Mouse (Mus musculus): ENCODE measurements around the gene Foxn3. TPM values are rescaled to one million over a fixed set of nuclear protein-coding genes. Genes with fewer than 3 reads are reported as not detected.
A peak's percentile ranks its signal among the peaks of the same experiment; 100 is the strongest.

Foxn3 gene
- polyA plus RNA-seq, 1 experiment, result 35.7 TPM

DNA sequence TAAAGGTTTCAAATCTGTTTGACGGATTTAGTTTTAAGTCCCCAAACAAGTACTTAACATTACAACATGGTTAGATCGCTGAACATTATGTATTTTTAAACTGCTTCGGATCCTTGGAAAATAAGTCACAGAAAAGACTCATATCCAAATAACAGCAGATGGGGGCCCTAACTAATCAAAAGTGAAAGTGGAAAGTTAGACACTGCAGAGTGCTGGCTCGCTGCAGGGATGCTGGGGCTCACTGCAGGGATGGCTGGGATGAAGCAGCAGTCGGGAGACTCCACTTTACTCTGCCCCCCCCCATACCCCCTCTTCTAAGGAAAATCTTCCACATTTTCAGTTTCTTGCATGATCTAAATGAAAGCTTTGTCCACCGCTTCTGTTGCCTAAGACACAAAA, 156.1 kb downstream of the Foxn3 start:
- peak; percentile 41 for DNase-seq (ENCODE audit: low read depth)
- no peak for TF ChIP-seq POLR2A (IDR thresholded peaks at IDR 0.05; ENCODE audit: borderline replicate concordance, extremely low read depth, insufficient read depth, insufficient read length, poor library complexity, severe bottlenecking)
- no peak for TF ChIP-seq CTCF (IDR thresholded peaks at IDR 0.05; ENCODE audit: borderline replicate concordance, extremely low read depth, insufficient read depth, insufficient read length)

DNA sequence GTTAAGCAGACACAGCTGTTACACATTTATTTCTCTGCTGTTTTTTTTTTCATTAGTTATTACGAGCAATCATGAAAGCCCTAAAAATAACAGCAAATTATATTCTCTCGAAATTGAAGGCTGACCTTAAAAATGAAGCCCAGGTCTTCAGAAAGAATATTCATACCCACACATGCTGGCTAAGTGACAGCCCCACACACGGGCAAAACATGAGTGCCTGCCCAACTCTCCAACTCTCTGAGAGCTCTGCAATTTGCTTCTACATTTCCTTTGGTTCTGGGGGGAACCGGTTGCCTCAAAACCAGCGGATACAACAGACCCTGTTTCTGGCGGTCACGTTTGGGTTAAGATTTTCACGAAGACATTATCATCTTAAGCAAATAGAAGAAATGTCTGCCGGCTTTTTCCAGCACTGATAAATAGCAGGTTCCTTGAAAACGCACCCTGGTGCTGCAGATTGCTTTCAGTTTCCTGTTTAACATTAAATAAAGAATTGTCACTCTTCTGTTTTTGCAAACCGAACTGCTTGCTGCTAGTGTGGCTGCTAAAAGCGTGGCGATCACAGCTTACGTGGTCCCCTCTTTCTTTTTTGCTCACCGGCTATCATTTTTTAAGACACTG, 156.6 kb downstream of the Foxn3 start:
- DNase-seq (ENCODE audit: low read depth), result peak; percentile 55
- TF ChIP-seq CTCF (IDR thresholded peaks at IDR 0.05; ENCODE audit: borderline replicate concordance, extremely low read depth, insufficient read depth, insufficient read length) (no peak), POLR2A (IDR thresholded peaks at IDR 0.05; ENCODE audit: borderline replicate concordance, extremely low read depth, insufficient read depth, insufficient read length, poor library complexity, severe bottlenecking) (no peak)

DNA sequence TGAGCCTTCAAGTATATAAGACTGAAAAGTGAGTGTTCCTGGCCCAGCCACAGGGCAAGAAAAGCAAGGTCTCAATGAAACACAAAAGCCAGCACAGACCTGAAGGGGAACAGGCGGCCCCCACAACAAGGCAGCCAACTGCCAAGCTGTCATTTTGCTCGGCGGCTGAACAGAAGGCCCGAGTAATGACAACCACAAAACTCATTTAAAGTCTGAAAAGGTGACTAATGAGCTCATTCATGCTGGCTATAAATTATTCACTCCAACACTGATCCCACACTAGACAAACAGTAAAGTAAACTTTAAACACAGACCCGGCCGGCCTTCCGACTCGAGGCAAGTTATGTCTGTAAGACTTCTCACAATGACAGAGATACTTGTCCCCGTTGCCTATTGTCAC, 157.1 kb downstream of the Foxn3 start:
- DNase-seq (ENCODE audit: low read depth), result peak; percentile 96
- TF ChIP-seq CTCF (IDR thresholded peaks at IDR 0.05; ENCODE audit: borderline replicate concordance, extremely low read depth, insufficient read depth, insufficient read length) (no peak), POLR2A (IDR thresholded peaks at IDR 0.05; ENCODE audit: borderline replicate concordance, extremely low read depth, insufficient read depth, insufficient read length, poor library complexity, severe bottlenecking) (no peak)

DNA sequence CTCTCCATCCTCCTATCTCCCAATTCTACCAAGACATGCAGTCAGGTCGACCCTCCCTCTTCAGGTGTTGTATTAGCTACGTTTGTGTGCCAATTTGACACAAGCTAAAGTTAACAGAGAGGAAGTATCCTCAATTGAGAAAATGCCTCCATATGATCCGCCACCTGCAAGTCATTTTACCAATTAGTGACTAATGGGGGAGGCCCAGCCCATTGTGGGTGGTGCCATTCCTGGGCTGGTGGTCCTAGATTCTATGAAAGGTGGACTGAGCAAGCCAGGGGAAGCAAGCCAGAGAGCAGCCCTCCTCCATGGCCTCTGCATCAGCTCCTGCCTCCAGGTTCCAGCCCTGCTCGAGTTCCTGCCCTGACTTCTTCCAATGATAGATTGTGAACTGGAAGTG, 158.0 kb downstream of the Foxn3 start:
- no peak for TF ChIP-seq POLR2A (IDR thresholded peaks at IDR 0.05; ENCODE audit: borderline replicate concordance, extremely low read depth, insufficient read depth, insufficient read length, poor library complexity, severe bottlenecking)
- TF ChIP-seq CTCF (IDR thresholded peaks at IDR 0.05; ENCODE audit: borderline replicate concordance, extremely low read depth, insufficient read depth, insufficient read length), result no peak

DNA sequence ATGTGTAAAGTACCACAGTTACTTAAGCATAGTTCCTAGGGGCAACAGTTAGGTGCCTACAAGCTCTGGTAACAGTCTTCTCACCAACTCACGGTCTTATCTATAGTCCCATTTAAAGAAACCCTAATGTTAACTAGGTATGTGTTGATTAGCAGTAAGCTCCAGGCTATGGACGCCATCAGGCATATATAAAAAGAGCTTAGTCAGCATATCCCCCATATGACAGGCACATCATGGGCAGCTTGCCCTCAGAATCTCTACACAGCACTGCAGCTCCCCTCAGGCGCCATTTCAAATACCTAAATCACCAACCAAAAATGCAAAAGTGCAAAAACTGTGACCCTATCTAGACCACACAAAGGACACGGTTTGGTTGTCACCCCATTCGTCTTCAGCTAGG, 160.4 kb downstream of the Foxn3 start:
- no peak for TF ChIP-seq POLR2A (IDR thresholded peaks at IDR 0.05; ENCODE audit: borderline replicate concordance, extremely low read depth, insufficient read depth, insufficient read length, poor library complexity, severe bottlenecking)
- no peak for DNase-seq (ENCODE audit: low read depth)

More for the DNA sequence above, 158.0 kb downstream of the Foxn3 start:
- DNase-seq (ENCODE audit: low read depth), result no peak

DNA sequence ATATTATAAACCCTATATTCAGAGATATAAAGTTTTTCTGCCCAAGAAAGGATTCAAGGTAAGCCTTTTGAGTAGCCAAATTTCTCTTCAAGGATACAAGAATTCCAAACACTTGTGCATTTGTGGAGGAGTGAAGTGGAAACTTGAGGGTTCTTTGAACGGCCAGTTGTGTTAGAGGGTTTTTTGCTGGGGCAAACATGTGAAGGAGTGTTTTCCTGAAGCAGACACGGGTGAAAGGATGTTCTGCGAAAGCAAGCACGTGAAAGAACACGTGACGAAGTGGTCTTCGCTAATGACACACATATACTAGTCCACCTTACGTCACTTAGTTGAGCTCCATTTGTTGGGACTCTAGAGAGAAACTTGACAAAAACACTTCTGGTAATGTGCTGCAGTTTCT, 162.5 kb downstream of the Foxn3 start:
- no peak for DNase-seq (ENCODE audit: low read depth)
- TF ChIP-seq CTCF (IDR thresholded peaks at IDR 0.05; ENCODE audit: borderline replicate concordance, extremely low read depth, insufficient read depth, insufficient read length) (no peak), POLR2A (IDR thresholded peaks at IDR 0.05; ENCODE audit: borderline replicate concordance, extremely low read depth, insufficient read depth, insufficient read length, poor library complexity, severe bottlenecking) (no peak)

DNA sequence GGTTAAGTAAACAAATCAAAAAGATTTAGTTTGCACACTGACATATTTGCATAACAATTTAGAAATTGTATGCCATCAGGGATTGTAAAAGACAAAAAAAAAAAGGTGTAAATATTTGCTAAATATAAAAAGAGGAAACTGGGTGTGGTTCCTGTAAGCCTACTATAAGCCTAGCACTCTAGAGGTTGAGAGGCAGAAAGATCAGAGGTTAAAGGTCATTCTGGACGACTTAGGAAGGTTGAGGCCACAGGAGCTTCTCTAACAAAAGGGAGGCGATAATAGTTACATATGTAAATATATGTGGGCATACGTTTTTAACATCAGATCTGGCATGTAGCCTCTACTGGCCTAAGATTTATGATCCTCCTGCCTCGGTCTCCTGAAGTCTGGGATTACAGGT, 163.8 kb downstream of the Foxn3 start:
- DNase-seq (ENCODE audit: low read depth), result no peak
- TF ChIP-seq POLR2A (IDR thresholded peaks at IDR 0.05; ENCODE audit: borderline replicate concordance, extremely low read depth, insufficient read depth, insufficient read length, poor library complexity, severe bottlenecking) (no peak), CTCF (IDR thresholded peaks at IDR 0.05; ENCODE audit: borderline replicate concordance, extremely low read depth, insufficient read depth, insufficient read length) (no peak)

DNA sequence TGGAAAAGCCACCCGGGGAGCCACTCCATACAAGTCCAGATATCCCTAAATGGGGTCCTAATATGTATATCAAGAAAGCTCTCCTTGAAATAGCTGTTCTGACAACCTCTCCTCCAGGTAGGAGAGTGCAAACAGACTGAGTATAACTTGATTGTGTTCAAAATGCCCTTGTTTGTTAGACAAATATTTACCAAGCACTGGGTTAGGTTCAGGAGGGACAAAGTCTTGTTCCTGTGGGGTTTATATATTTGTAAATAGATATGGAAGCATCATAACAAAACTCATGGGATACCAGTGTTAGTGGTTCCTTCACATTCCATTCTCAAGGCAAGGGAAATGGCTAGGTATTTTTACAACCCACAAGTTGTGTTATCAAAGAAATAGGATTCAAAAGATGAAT, 166.9 kb downstream of the Foxn3 start:
- no peak for DNase-seq (ENCODE audit: low read depth)
- TF ChIP-seq CTCF (IDR thresholded peaks at IDR 0.05; ENCODE audit: borderline replicate concordance, extremely low read depth, insufficient read depth, insufficient read length) (no peak), POLR2A (IDR thresholded peaks at IDR 0.05; ENCODE audit: borderline replicate concordance, extremely low read depth, insufficient read depth, insufficient read length, poor library complexity, severe bottlenecking) (no peak)

DNA sequence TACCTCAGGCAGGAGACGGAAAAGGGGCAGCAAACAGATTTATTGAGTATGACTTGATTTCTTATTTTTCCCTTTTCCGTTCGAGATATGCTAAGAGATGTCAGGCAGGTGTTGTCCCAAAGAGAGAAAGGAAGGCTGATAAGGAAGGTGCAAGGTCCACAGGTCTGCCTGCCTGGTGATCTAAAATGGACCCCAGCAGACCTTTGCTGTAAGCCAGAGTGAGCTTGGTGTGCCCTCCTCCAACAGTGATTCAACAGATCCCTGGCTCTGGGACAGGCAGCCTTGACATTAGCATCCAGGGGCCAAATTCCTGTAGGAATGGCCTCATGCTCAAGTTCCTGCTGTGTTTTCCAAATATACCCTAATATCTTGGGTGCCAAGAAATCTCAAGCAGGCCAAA, 168.3 kb downstream of the Foxn3 start:
- TF ChIP-seq POLR2A (IDR thresholded peaks at IDR 0.05; ENCODE audit: borderline replicate concordance, extremely low read depth, insufficient read depth, insufficient read length, poor library complexity, severe bottlenecking), result no peak
- TF ChIP-seq CTCF (IDR thresholded peaks at IDR 0.05; ENCODE audit: borderline replicate concordance, extremely low read depth, insufficient read depth, insufficient read length), result no peak
- DNase-seq (ENCODE audit: low read depth), result no peak

DNA sequence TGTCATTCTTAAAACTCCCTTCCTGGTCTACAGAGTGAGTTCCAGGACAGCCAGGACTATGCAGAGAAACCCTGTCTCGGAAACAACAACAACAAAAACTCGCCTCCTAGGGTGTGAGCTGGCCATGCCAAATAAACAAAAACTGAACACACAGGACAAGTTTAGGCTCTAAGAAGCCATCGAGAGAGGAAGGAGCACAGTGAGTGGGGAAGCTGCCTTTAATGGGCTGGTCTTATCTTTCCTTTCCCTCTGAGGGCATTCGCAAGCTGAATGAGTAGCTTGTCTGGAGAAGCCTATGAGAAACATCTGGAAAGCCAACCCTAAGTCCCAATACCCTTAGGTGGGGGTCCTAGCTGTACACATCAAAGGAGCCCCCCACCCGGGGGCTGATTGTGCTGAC, 168.7 kb downstream of the Foxn3 start:
- no peak for DNase-seq (ENCODE audit: low read depth)
- TF ChIP-seq POLR2A (IDR thresholded peaks at IDR 0.05; ENCODE audit: borderline replicate concordance, extremely low read depth, insufficient read depth, insufficient read length, poor library complexity, severe bottlenecking), result no peak
- no peak for TF ChIP-seq CTCF (IDR thresholded peaks at IDR 0.05; ENCODE audit: borderline replicate concordance, extremely low read depth, insufficient read depth, insufficient read length)

DNA sequence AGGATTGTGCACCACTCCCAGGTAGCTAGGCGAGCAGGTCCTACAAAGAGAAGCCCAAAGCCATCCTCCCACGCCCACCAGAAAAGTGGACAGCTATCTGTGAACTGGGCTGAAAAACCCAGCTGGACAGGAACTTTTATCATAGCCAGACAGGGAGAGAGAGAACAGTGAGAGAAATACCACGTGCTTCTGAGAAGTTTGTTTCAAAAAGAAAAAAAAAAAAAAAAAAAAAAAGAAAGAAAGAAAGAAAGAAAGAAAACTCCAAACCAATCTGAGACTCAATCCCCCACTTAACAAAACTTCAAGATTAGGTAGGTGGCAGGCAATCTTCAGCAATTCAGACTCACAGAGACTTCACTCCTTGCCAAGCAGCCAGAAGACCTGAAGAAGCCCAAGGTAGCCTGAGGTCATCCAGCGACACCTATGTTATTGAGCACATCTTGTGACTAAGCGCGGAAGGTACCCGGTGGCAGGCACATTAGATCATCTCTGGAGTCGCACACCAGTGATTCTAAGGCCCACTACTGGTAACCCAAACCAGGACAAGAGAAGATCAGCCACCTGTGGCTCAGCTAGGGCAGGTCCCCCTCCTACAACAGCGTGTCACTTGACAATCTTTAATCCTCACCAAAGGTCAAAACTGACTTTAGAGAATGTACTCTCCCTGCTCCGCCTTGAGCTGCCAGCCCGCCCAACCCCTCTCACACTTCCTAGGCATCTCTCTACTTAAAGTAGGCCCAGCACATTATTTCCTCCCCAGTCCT, 169.3 kb downstream of the Foxn3 start:
- TF ChIP-seq POLR2A (IDR thresholded peaks at IDR 0.05; ENCODE audit: borderline replicate concordance, extremely low read depth, insufficient read depth, insufficient read length, poor library complexity, severe bottlenecking), result no peak
- no peak for TF ChIP-seq CTCF (IDR thresholded peaks at IDR 0.05; ENCODE audit: borderline replicate concordance, extremely low read depth, insufficient read depth, insufficient read length)
- DNase-seq (ENCODE audit: low read depth), result no peak
